Mouse (Mus musculus) forebrain, embryonic 15.5 days (tissue): Measurements from ENCODE around the gene Aven. TPM values are rescaled to one million over a fixed set of nuclear protein-coding genes. Genes with fewer than 3 reads are reported as not detected.

Experiments used
- ATAC-seq: fragments of 200-750 bp; cut with Nextera tagmentation; replicated peaks from 2 replicates; pipeline ENCODE4 v1.8.0; 2017; ENCODE audit warnings: mild to moderate bottlenecking, moderate TSS enrichment, moderate library complexity
- H3K27ac ChIP-seq: fragments of 300-500 bp; sonication (generic); replicated peaks from 2 replicates; pipeline ENCODE4 v1.5.1; 2015; ENCODE audit warnings: mild to moderate bottlenecking, inconsistent platforms
- H3K27me3 ChIP-seq: fragments of 300-500 bp; sonication (generic); 2 replicates; pipeline ENCODE4 v1.6.1; 2015; ENCODE audit warnings: inconsistent platforms
- H3K36me3 ChIP-seq: fragments of 300-500 bp; sonication (generic); 2 replicates; pipeline ENCODE4 v1.6.1; 2015; ENCODE audit warnings: mild to moderate bottlenecking, inconsistent platforms
- H3K4me1 ChIP-seq: fragments of 300-500 bp; sonication (generic); 2 replicates; pipeline ENCODE4 v1.6.1; 2015; ENCODE audit warnings: inconsistent platforms
- H3K4me2 ChIP-seq: fragments of 300-500 bp; sonication (generic); replicated peaks from 2 replicates; pipeline ENCODE4 v1.6.1; 2015; ENCODE audit warnings: mild to moderate bottlenecking, inconsistent platforms
- H3K4me3 ChIP-seq: fragments of 300-500 bp; sonication (generic); 2 replicates; pipeline ENCODE4 v1.5.1; 2015; ENCODE audit warnings: mild to moderate bottlenecking, inconsistent platforms
- H3K9ac ChIP-seq: fragments of 300-500 bp; sonication (generic); replicated peaks from 2 replicates; pipeline ENCODE4 v1.6.1; 2015; ENCODE audit warnings: mild to moderate bottlenecking, inconsistent platforms
- H3K9me3 ChIP-seq: fragments of 300-500 bp; sonication (generic); 2 replicates; pipeline ENCODE4 v1.6.1; 2016; ENCODE audit warnings: inconsistent platforms
- WGBS: fragments of 180-500 bp; shearing (Covaris S2); methylation state at CpG from one replicate; pipeline ENCODE4 v1.1.7; 2015; ENCODE audit warnings: mixed read lengths; 5-methylcytosine and 5-hydroxymethylcytosine counted together
- polyA plus RNA-seq: library from polyadenylated mRNA; unstranded; fragments of >200 nt; fragmentation: Nextera tagmentation; extraction: Ambion mirVana; gene quantifications from 2 replicates; pipeline ENCODE4 v1.2.1, GENCODE M21; 2015

Gene Aven
- polyA plus RNA-seq, 1 experiment from 2014 or later, result 3.7 TPM

DNA sequence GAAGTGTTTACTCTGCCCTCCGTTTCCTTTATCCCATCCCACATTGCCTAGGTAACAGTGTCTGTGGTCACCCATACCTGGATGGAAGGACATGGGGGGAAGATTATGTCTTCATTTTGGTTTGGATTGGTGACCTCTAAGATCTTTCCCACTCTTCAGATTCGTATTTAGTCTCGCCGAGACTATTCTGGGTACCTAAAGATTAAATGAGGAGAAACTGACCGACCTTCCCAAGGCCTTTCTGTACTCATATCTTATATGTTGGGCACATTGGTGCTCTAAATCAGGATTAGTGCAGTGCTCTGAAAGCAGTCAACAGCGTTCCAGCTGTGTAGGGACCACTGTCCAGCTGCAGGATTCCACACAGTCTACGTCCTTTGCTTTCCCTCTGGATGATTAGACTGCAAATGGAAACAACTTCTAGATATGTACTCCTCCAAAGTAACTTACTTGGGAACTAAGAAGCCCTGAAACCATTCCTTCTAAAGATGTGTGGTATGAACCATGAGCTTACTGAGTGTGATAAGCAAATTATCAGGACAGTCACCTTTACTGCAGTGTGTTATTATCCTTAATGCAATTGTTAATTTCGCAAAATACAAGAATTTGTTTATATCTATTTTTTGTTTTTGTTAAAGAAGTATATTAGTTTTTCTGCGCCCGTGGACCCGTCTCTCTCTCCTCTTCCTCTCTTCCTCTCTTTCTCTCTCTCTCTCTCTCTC lies 936 bp downstream of the Aven start:
- ATAC-seq, result peak; percentile 0
- Histone ChIP-seq H3K4me3 (peak overlapping the region; percentile 81), H3K4me2 (peak overlapping the region; percentile 81), H3K27ac (peak overlapping the region; percentile 95; the same call in 1 of the 2 replicates), H3K9me3 (no peaks in the 10 kb centered on the region), H3K4me1 (peaks cover 12% of the 10 kb centered on the region), H3K27me3 (no peaks in the 10 kb centered on the region), H3K36me3 (no peaks in the 10 kb centered on the region), H3K9ac (peak overlapping the region; percentile 95)
- WGBS, result 46% methylated on average over 11 of the region's 11 CpGs

- 78% methylated on average over 7 of the region's 7 CpGs for WGBS
- Histone ChIP-seq H3K9ac (no peak overlapping the region), H3K9me3 (no peaks in the 10 kb centered on the region), H3K27ac (no peak overlapping the region), H3K4me2 (no peak overlapping the region), H3K27me3 (no peaks in the 10 kb centered on the region), H3K4me3 (no peak overlapping the region), H3K4me1 (peaks cover 7% of the 10 kb centered on the region), H3K36me3 (no peaks in the 10 kb centered on the region)
- no peak for ATAC-seq
These were observed 5.1 kb downstream of the Aven start for GRCm38 (mm10) chr2:112497851-112498250.

DNA sequence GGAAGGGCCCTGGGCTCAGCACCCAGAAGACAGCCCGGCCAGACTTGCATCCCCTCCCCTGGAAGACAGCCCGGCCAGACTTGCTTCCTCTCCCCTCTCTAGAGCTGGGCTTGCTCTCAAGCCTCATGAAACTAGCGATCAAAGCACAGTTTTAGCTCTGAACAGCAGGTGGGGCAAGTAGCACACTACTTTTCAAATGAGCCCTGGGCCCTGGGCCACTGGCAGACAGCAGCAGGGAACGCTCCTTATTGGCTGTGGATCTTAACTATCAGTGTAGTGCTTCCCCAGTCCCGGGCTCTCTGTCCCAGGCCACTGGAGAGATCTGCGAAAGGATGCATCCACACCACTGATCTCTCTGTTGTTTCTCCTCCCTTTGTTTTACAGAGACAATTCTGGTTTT lies 8.4 kb downstream of the Aven start:
- no peak overlapping the region for H3K9ac ChIP-seq
- 0 out of 2 replicates have a peak, but pooled peaks cover 2% of the 10 kb centered on the region for H3K4me1 ChIP-seq
- peak; percentile 97 for ATAC-seq
- no peaks in the 10 kb centered on the region for H3K36me3 ChIP-seq
- no peak overlapping the region for H3K4me3 ChIP-seq
- WGBS, result 4% methylated on average over 6 of the region's 6 CpGs
- no peaks in the 10 kb centered on the region for H3K9me3 ChIP-seq
- no peak overlapping the region for H3K4me2 ChIP-seq
- H3K27ac ChIP-seq, result no peak overlapping the region
- H3K27me3 ChIP-seq, result no peaks in the 10 kb centered on the region

DNA sequence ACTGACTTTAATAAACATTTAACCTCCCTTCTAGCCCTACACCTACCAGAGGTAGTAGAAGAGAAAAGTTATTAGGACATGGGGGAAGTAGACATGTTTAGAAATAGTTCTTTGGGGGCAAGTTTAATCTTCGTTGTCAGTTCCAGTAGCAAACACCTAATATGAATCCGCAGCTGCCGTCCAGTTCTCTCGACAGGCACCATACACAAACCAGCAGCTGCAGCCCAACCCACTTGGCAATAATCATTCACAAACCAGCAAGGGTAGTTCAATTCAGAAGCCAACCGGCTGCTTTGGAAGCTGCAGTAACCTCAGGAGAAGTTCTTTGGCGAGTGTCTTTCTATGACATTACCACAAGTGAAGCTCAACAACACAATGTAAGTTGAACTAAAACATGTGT lies 11.2 kb downstream of the Aven start:
- Histone ChIP-seq H3K36me3 (no peaks in the 10 kb centered on the region), H3K4me2 (no peak overlapping the region), H3K4me1 (0 out of 2 replicates have a peak, but pooled peaks cover 2% of the 10 kb centered on the region), H3K9ac (no peak overlapping the region), H3K27ac (no peak overlapping the region), H3K9me3 (no peaks in the 10 kb centered on the region), H3K27me3 (no peaks in the 10 kb centered on the region), H3K4me3 (no peak overlapping the region)
- 85% methylated on average over 6 of the region's 6 CpGs for WGBS
- ATAC-seq, result no peak

GRCm38 (mm10) chr2:112506841-112507435 lies 14.2 kb downstream of the Aven start:
- ATAC-seq, result no peak

DNA sequence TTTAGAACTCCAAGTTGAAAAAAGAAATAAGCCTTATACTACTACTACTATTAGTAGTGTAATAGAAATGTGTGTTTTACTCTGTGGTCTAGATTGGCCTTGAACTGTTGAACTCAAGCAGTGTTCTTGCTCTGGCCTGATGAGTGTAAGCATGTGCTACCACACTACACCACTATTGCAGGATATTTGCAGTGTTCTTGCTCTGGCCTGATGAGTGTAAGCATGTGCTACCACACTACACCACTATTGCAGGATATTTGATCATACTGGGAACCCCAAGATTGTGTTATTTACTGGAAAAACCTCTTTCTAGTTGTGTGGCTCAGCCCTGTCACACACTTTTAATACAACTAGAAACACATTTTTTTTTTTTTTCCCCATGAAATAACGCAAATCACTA lies 14.7 kb downstream of the Aven start:
- no peak overlapping the region for H3K4me2 ChIP-seq
- H3K9me3 ChIP-seq, result no peaks in the 10 kb centered on the region
- no peak overlapping the region for H3K4me3 ChIP-seq
- WGBS, result 97% methylated on average over 1 of the region's 1 CpGs
- no peaks in the 10 kb centered on the region for H3K36me3 ChIP-seq
- H3K4me1 ChIP-seq, result no peaks in the 10 kb centered on the region
- H3K9ac ChIP-seq, result no peak overlapping the region
- H3K27ac ChIP-seq, result no peak overlapping the region
- H3K27me3 ChIP-seq, result no peaks in the 10 kb centered on the region
- no peak for ATAC-seq

More at GRCm38 (mm10) chr2:112506841-112507435, 14.2 kb downstream of the Aven start:
- Histone ChIP-seq H3K36me3 (no peaks in the 10 kb centered on the region), H3K9ac (no peak overlapping the region), H3K9me3 (no peaks in the 10 kb centered on the region), H3K4me2 (no peak overlapping the region), H3K4me1 (no peaks in the 10 kb centered on the region), H3K27ac (no peak overlapping the region), H3K27me3 (no peaks in the 10 kb centered on the region), H3K4me3 (no peak overlapping the region)
- WGBS, result 66% methylated on average over 5 of the region's 5 CpGs

- no peaks in the 10 kb centered on the region for H3K9me3 ChIP-seq
These were observed 17.4 kb downstream of the Aven start for GRCm38 (mm10) chr2:112510140-112510539.

GRCm38 (mm10) chr2:112513036-112513435 lies 20.3 kb downstream of the Aven start:
- 88% methylated on average over 1 of the region's 1 CpGs for WGBS
- Histone ChIP-seq H3K4me2 (no peak overlapping the region), H3K27ac (no peak overlapping the region), H3K27me3 (no peaks in the 10 kb centered on the region), H3K36me3 (no peaks in the 10 kb centered on the region), H3K9ac (no peak overlapping the region), H3K4me3 (no peak overlapping the region), H3K9me3 (no peaks in the 10 kb centered on the region), H3K4me1 (no peaks in the 10 kb centered on the region)
- no peak for ATAC-seq

More at GRCm38 (mm10) chr2:112510140-112510539, 17.4 kb downstream of the Aven start:
- H3K9ac ChIP-seq, result no peak overlapping the region
- no peak overlapping the region for H3K27ac ChIP-seq
- no peaks in the 10 kb centered on the region for H3K36me3 ChIP-seq
- no peak overlapping the region for H3K4me2 ChIP-seq
- no peaks in the 10 kb centered on the region for H3K4me1 ChIP-seq
- no peak overlapping the region for H3K4me3 ChIP-seq
- ATAC-seq, result no peak
- H3K27me3 ChIP-seq, result no peaks in the 10 kb centered on the region
- 99% methylated on average over 4 of the region's 4 CpGs for WGBS

- no peak overlapping the region for H3K4me3 ChIP-seq
- 86% methylated on average over 3 of the region's 3 CpGs for WGBS
- H3K27ac ChIP-seq, result no peak overlapping the region
- no peak overlapping the region for H3K9ac ChIP-seq
- no peak for ATAC-seq
- no peak overlapping the region for H3K4me2 ChIP-seq
- H3K36me3 ChIP-seq, result no peaks in the 10 kb centered on the region
- H3K27me3 ChIP-seq, result no peaks in the 10 kb centered on the region
- no peaks in the 10 kb centered on the region for H3K4me1 ChIP-seq
- no peaks in the 10 kb centered on the region for H3K9me3 ChIP-seq
These were observed 24.0 kb downstream of the Aven start for GRCm38 (mm10) chr2:112516728-112517127.

- Histone ChIP-seq H3K4me3 (no peak overlapping the region), H3K36me3 (no peaks in the 10 kb centered on the region), H3K27ac (no peak overlapping the region), H3K9me3 (no peaks in the 10 kb centered on the region), H3K27me3 (no peaks in the 10 kb centered on the region), H3K4me2 (no peak overlapping the region), H3K4me1 (no peaks in the 10 kb centered on the region), H3K9ac (no peak overlapping the region)
- ATAC-seq, result no peak
- WGBS, result 93% methylated on average over 3 of the region's 3 CpGs
These were observed 24.5 kb downstream of the Aven start for GRCm38 (mm10) chr2:112517218-112517617.

DNA sequence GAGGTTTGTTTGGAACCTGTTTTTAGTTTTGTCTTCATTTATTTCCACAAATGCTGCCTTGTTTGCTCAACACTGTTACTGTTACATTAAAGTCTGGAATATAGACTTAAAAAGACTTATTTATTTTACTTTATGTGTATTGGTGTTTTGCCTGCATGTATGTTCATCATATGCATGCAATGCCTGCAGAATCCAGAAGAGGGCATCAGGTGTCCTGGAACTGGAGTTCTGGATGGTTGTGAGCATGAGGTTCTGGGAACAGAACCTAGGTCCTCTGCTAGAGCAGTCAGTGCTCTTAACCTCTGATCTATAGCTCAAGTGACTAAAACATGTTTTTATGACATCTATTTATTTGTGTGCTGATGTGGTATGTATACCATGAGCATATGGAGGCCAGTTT lies 25.8 kb downstream of the Aven start:
- no peak overlapping the region for H3K4me2 ChIP-seq
- no peaks in the 10 kb centered on the region for H3K27me3 ChIP-seq
- H3K4me3 ChIP-seq, result no peak overlapping the region
- no peak overlapping the region for H3K27ac ChIP-seq
- no peaks in the 10 kb centered on the region for H3K4me1 ChIP-seq
- no peaks in the 10 kb centered on the region for H3K9me3 ChIP-seq
- no peak for ATAC-seq
- H3K36me3 ChIP-seq, result no peaks in the 10 kb centered on the region
- H3K9ac ChIP-seq, result no peak overlapping the region

DNA sequence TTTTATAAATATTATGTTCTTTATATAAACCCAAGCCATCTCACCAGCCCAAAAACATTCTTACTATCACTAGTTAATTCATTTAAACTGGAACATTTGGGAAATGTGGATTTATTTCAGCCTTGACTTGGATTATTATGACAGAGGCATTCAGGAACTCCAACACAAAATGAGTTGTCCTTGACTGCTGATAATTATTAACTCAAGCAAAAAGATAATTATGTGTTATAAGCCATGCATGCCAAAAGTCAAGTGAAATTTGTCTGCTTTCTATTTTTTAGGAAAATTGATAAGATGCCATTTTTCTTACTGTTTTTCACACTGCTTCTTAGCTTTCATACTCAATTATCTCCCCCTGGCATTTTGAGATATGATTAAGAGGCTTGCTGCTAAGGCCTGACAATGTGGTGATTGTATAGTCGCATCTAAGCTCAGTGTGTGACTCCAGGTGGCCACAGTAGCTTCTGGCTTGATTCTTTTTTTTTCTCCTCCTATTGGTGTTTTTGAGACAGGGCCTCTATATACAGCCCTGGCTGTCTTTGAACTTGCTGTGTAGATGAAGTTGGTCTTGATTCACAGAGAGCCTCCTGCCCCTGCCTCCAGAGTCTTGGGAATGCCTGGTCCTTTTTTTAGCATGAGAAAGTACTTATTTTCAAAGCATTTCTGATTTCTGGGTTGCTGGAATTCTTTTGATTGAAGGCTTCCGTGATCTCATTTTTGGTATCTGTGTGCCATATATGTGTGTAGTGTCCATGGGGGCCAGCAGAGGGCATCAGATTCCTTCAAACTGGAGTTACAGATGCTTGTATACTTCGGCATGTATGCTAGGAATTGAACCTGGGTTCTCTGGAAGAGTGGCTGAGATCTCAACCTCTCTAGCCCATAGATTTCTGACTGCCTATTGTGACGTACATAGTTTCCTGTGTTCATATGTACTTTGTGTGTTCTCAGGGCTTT lies 28.0 kb downstream of the Aven start:
- H3K4me1 ChIP-seq, result no peaks in the 10 kb centered on the region
- H3K27ac ChIP-seq, result no peak overlapping the region
- no peak for ATAC-seq
- no peak overlapping the region for H3K4me3 ChIP-seq
- no peaks in the 10 kb centered on the region for H3K9me3 ChIP-seq
- no peaks in the 10 kb centered on the region for H3K27me3 ChIP-seq
- 86% methylated on average over 4 of the region's 4 CpGs for WGBS
- H3K4me2 ChIP-seq, result no peak overlapping the region
- no peaks in the 10 kb centered on the region for H3K36me3 ChIP-seq
- H3K9ac ChIP-seq, result no peak overlapping the region
